Mouse (Mus musculus) myocyte (in vitro differentiated cells): ENCODE data around the gene S100a2.

Experiments
- POLR2A ChIP-seq: IDR thresholded peaks from one replicate; pipeline ENCODE4 v1.6.1; 2011; ENCODE audit warnings: low read depth, mild to moderate bottlenecking, control low read depth, moderate library complexity; ENCODE audit not compliant: insufficient read length
- POLR2AphosphoS2 ChIP-seq: IDR thresholded peaks from one replicate; pipeline ENCODE4 v1.6.1; 2011; ENCODE audit warnings: low read depth, control low read depth; ENCODE audit not compliant: insufficient read length

DNA sequence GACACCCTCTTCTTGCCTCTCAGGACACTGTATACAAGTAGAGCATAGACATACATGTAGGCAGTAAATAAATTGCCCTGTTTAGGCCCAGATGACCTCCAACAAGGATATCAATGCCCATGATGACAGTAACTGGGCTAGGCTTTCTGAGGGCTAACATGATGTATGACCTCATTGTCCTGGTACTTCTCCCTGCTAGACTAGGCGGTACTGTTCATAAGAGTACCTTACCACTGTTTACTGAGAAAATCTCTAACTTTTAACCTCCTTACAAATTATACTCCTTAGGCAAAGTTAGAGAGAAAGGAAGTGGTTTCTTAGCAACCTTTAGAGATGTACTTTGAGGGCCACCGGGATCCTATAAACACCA, 39.6 kb upstream of the S100a2 start:
- TF ChIP-seq POLR2AphosphoS2 (no peak), POLR2A (no peak)
